Mouse (Mus musculus): ENCODE data around the gene Aurkaip1.
"Not testable (repeated sequence)": the region's sequence is repeated elsewhere in the genome, so short reads cannot be mapped to it uniquely, and the experiment has no call there.

The Aurkaip1 gene

DNA sequence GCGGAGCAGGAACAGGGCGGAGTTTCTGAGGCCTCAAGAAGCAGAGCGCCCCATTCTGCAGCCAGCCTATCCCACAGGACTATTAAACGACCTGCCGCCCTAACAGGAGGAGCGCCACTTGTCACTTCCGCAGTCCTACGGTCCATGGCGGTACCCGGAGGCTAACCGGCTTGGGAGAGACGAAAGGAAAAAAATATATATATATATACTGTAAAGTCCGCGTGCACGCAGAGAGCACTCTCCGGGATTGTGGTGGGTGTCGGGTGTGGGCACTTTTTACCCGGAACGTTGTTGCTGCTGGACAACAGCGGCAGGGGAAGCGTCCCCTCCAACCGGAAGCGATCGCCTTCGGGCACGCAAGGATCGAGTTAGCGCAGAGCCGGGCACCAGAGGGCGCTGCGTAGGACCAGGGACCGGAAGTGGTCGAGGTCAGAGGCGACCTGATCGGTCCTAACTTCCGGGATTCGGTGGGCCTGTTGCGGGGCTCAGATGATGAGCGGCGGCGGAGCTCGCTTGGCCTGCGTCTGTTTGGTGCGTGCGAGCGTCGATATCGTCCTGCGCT is at the start of gene Aurkaip1:
Gene Aurkaip1, plus strand, starts transcription at position 68 of the 562 bp plus-strand sequence.
- DNase-seq = peak; percentile 96

- no peak for DNase-seq
Observed at GRCm38 (mm10) chr4:155783486-155784080, 47.5 kb upstream of the Aurkaip1 start.

DNA sequence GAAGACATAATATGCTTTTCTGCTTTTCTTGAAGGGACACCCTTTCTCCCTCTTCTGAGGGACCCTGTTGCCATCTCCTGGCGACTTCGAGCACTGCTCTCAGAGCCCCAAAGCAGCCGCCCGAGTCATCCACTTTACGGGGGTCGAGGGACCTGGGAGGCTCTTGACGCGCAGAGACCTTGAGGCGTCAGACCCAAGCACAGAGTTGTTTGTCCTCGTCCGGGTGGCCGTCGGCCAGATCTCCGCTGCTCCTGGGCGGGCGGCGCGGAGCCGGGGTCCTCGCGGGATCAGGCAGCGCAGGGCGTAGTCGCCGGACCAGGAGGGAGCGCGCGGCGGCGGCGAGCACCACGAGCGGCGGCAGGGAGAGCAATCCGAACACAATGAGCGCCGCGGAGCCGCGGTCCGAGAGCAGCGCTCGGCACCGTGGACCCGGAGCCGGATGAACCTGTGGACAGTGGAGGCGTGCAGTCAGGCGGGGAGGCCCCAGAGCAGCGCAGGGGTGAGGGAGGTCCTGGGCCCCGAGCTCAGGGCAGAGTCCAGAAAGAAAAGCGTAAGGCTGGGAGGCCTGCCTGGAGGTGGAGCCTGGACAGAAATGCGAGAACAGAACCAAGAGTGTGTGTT is 46.9 kb upstream of the Aurkaip1 start:
- DNase-seq = peak; percentile 71

- no peak for DNase-seq
Observed at GRCm38 (mm10) chr4:155785246-155785645, 45.8 kb upstream of the Aurkaip1 start.

DNA sequence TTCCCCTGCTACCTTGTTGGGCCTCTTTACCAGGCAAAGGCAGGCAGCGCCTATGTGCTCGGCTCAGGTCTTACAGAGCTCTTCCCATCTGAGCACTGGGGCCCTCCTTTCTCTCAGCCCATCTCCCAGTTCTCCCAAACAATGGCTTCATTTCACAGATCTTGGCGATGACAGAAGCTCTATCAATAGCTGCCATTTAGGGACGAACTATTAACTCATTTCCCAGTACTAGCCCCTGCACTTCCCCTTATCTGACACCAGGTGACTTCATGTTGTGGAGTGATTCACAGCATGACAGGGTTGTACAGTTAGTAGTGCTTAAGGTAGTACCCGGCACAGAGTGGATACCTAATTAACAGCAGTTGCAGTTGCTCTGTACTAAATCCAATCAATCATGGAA is 45.3 kb upstream of the Aurkaip1 start, which contains the start of gene Tmem88b:
Gene Tmem88b, minus strand, starts transcription at position 56 of the 400 bp plus-strand sequence.
- no peak for DNase-seq

GRCm38 (mm10) chr4:155788300-155788699 is 42.8 kb upstream of the Aurkaip1 start:
- no peak for DNase-seq

DNA sequence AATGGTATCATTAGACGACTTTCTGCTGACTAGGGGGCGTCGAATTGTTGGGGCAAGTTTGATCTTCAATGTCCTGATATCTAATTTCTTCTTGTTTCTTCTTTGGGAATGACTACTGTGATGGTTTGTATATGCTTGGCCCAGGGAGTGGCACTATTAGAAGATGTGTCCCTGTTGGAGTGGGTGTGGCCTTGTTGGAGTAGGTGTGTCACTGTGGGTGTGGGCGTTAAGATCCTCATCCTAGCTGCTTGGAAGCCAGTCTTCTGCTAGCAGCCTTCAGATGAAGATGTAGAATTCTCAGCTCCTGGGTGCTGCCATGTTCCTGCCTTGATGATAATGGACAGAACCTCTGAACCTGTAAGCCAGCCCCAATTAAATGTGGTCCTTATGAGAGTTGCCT is 42.2 kb upstream of the Aurkaip1 start:
- not testable (repeated sequence) for DNase-seq

DNA sequence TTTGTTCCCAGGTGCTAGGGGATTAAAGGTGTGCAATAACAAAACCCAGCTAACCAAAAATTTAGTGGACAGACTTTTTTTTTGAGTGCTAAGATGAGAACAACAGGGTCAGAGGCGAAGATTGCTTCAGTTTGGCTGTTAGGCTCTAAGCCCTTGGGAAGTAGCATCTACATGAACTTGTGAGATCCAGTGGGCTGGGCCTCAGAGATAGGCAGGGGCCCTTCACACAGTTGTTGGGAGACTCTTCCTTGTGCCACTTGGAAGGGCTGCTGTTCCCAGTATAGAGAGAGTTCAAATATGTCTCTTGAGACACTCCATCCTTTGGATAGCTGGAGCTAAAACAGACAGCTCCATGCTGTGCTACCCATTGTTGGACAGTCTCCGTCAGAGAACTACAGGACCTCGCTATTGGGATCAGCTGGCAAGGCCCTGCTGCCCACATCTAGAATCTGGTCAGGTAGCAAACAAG is 41.0 kb upstream of the Aurkaip1 start, which contains the start of gene Ankrd65:
Gene Ankrd65, plus strand, starts transcription at position 419 of the 469 bp plus-strand sequence.
- no peak for DNase-seq

DNA sequence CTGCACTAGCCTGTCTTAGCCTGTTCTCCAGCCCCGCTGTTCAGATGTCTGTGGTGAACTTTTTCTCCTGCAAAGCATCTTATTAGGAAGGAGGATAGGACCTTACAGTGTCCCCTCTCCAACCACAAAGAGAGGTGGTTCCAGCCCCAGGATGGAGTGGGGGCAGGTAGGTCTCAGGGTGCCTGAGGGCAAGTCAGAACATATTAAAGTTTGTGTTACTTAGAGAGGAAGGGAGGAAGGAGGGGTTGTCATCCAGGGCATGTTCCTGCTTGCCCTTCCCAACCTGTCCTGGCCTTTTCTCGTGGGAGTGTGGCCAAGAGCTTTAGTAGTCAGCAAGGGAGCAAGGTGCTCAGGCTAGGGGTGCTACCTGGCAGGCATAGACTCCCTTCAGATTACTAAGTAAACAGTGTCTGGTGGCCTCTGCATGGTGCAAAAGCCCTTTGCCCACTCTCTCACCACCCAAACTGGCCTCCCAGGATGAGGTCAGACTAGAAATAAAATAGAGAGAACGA is 40.4 kb upstream of the Aurkaip1 start:
- no peak for DNase-seq

DNA sequence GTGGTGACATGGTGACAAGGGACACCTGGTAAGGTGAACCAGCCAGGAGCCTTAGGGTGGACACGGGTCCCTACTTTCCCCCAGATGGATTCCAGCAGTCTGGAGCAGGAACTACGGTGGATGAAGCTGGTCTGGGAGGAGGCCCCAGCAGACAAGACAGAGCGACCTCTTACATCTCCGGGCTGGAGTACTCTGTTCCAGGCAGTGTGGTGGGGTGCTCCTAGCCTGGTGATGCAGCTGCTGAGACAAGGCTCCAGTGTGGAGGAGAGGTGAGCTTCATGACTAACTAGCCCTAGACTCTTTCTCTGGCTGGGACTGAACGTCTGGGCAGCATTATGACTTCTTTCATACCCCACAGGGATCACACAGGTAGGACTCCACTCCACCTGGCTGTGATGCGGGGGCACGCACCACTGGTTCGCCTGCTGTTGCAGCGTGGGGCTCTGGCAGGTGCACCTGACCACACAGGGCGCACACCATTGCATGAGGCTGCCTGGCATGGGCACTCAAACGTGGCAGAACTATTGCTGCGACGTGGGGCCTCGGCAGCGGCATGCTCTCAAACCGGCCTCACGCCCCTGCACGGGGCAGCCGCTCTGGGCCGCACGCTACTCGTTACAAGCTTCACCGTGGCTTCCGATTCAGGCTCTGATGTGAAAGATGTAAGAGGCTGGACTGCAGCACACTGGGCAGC is 39.7 kb upstream of the Aurkaip1 start:
- DNase-seq = no peak

GRCm38 (mm10) chr4:155793730-155794129 is 37.3 kb upstream of the Aurkaip1 start:
- no peak for DNase-seq

- no peak for DNase-seq
Observed at GRCm38 (mm10) chr4:155802075-155802474, 29.0 kb upstream of the Aurkaip1 start.

DNA sequence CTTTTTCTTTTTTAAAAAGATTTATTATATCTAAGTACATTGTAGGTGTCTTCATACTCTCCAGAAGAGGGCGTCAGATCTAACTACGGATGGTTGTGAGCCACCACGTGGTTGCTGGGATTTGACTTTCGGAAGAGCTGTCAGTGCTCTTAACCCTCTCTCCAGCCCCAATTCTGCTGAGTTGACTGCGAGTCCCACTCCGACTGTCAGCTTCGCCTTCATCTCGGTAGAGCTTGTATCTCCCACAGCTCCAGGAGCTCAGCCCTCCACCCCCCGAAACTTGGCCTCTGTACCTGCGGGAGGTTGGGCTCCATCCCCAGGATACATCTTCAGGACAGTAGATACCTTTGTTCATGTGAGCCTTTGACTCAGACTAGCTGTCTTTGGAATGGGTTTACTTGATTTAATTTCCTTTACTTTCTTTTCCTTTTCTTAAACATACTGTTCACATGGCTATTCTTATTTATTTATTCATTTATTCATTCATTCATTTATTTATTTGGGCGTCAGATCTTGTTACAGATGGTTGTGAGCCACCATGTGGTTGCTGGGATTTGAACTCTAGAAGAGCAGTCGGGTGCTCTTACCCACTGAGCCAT is 28.2 kb upstream of the Aurkaip1 start, which contains the start of gene Mrpl20:
Gene Mrpl20, plus strand, starts transcription at position 138 of the 599 bp plus-strand sequence.
- DNase-seq = peak; percentile 15

- peak; percentile 97 for DNase-seq
Observed at GRCm38 (mm10) chr4:155803340-155804041, 27.6 kb upstream of the Aurkaip1 start.

GRCm38 (mm10) chr4:155807841-155808240 is 23.2 kb upstream of the Aurkaip1 start:
- DNase-seq = no peak

DNA sequence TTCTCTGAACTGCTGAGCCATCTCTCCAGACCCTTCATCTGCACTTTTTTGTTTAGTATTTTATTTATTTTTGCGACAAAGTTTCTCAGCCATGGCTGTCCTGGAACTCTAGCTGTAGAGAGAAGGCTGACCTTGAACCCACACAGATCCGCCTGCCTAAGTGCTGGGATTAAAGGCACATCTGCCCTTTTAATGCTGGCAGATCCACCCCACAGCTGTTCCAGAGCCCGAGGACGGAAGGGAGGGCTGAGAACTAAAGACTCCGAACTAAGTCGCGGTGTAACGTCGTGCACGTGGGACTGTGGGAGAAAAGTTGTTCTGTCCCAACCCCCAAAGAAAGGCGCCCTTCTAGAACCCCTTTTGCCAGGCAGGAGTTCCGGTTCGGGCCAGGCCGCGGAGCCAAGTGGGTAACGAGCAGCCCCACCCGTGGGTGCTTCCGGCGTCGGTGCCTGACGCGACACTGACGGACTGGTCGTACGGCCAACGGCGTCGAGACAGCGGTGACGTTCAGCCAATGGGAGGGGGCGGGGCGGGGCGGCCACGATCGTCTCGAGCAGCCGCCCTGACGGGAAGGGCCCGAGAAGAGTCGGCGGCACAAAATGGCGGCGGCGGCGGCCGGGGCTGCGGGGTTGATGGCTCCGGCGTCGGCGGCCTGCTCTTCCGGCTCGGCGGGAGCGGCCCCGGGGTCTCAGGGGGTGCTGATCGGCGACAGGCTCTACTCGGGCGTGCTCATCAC is 19.0 kb upstream of the Aurkaip1 start, which contains the start of gene Ccnl2:
Gene Ccnl2, plus strand, starts transcription at position 561 of the 736 bp plus-strand sequence.
- DNase-seq = peak; percentile 91

- peak; percentile 34 for DNase-seq
Observed at GRCm38 (mm10) chr4:155812665-155813181, 18.3 kb upstream of the Aurkaip1 start.

DNA sequence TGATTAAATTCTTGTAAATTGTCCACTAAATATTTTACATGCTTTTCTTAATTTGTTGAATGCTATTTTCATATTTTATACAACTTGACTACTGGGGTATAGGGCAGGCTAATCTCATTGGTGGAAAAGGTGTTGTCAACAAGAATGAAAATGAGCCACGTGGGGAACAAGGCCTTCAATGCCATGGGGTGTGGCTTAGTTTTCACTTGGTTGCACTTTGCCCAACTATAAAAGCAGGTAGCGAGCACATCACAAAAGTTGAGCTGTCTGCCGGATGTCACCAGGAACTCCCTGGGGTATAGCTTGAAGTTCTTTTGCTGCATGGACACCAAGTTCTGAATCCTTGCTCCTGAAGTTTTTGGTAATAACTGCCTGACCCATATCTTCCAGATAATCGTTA is 13.5 kb upstream of the Aurkaip1 start:
- DNase-seq = no peak

GRCm38 (mm10) chr4:155821025-155821424 is 10.0 kb upstream of the Aurkaip1 start:
- no peak for DNase-seq

GRCm38 (mm10) chr4:155823443-155823842 is 7.6 kb upstream of the Aurkaip1 start:
- DNase-seq = no peak

GRCm38 (mm10) chr4:155829866-155830265 is 1.2 kb upstream of the Aurkaip1 start:
- DNase-seq = no peak
